Mouse (Mus musculus) G1E (cell line): ENCODE data around the gene Helz.

Experiments
- CTCF ChIP-seq: IDR thresholded peaks from 2 replicates; pipeline ENCODE4 v1.5.1; 2012; ENCODE audit warnings: low read depth, low read length, inconsistent platforms, mixed read lengths
- POLR2AphosphoS5 ChIP-seq: IDR thresholded peaks from 2 replicates; pipeline ENCODE4 v1.6.1; 2012; ENCODE audit warnings: low read depth, low read length, inconsistent platforms; ENCODE audit not compliant: insufficient replicate concordance

- TF ChIP-seq CTCF (no peak), POLR2AphosphoS5 (no peak)
Observed at GRCm38 (mm10) chr11:107648668-107649067, 100.9 kb downstream of the Helz start.
